Mouse (Mus musculus) heart, postnatal 4 days (tissue): ENCODE measurements around the gene Rab5b. TPM values are rescaled to one million over a fixed set of nuclear protein-coding genes. Genes with fewer than 3 reads are reported as not detected.
"Not testable (repeated sequence)": the region's sequence is repeated elsewhere in the genome, so short reads cannot be mapped to it uniquely, and the experiment has no call there.

ENCODE experiments used
- DNase-seq: peaks from one replicate; pipeline ENCODE4 v3.0.0; 2021
- total RNA-seq, 2 experiments: library from RNA; stranded (reverse); gene quantifications; 2 replicates each; pipeline ENCODE4 v1.2.3; 2021

Gene Rab5b
- total RNA-seq, 2 experiments from 2014 or later = 65.1 to 66.3 TPM

DNA sequence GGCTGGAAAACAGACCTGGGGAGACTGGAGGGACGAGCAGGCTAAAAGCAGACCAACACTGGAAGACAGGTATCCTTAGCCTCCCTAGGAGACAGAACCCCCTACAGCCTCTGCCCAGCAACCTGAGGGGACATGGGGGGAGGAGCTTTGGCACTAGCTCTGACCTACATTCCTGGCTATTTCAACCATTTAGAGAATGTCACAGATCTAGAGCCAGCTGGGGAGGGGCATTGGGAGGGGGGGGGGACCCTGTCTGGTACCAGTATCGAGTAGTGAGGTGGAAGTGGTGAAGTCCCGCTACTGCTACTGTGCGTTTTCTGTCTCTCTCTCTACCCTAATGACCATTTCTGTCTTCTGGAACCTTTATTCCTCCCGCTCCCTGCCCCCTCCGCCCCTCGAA lies 54.2 kb downstream of the Rab5b start:
- no peak for DNase-seq

DNA sequence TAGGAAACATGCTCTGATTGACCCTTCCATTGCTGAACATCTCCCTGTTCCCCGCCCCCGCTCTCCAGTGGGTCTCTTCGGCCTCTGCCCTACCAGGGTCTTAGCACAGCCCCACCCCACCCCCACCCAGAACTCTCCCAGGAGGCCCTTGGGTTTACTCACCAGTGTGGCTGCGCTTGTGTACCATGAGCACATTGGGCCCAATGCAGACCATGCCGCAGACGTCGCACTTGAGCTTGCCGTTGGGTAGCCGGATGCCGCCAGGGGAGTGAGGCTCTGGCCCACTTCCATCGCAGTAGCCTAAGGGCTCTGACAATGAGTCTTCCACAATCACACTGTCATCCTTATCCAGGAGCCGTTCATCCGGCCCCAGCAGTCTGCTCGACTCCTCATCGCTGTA lies 55.2 kb downstream of the Rab5b start:
- DNase-seq = no peak

DNA sequence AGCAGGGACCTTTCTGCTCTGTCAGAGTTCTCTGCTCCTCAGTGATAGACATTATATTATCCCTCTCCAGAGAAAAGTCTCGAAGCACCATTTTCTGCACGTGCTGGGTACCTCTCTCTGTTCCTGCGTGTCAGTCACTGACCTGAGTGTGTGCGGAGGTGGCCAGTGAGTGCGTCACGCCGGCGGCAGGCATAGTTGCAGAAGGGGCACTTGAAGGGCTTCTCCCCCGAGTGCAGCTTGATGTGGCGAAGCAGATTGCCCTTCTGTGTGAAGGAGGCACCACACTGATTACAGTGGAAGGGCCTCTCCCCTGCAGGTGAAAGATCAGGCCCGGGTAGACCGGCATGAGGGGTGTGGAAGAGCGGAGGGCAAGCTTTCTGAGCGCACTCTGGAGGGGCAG lies 56.1 kb downstream of the Rab5b start:
- DNase-seq = no peak

DNA sequence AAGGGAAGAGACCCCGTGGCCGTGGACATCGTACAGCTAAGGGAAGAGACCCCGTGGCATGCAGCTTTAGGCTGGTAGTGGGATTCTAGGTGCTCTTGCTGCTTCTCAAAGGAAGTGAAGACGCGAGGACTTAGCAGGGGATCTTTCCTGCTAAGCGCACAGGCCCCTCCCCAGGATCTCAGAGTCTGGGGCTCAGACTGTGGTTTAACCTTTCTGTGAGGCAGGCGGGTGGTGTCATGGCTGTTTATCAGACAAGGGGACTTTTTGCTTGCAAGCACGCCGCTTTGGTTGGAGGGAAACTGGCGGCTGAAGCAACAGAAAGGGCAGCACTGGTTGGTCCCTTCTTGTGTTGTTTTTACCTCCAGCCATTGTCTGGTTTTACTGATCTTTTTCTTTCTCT lies 59.1 kb downstream of the Rab5b start:
- no peak for DNase-seq

DNA sequence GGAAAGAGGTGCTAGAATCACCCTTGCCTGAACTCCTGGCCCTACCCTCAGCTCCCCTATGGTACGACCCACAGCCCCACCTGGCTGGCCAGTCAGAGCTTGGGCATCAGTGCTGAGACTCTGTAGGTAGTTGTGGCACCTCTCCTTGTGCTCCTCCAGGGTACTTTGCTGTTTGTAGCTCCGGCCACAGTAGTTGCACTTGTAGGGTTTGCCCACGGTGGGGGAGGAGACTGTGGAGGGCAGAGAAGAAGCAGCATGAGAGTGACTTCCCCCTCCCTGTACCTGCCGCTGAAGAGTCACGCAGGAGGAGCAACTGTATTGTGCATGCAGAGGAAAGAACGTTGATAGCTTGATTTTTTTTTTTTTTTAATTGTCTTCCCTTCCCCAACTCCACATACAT lies 59.5 kb downstream of the Rab5b start:
- DNase-seq = no peak

DNA sequence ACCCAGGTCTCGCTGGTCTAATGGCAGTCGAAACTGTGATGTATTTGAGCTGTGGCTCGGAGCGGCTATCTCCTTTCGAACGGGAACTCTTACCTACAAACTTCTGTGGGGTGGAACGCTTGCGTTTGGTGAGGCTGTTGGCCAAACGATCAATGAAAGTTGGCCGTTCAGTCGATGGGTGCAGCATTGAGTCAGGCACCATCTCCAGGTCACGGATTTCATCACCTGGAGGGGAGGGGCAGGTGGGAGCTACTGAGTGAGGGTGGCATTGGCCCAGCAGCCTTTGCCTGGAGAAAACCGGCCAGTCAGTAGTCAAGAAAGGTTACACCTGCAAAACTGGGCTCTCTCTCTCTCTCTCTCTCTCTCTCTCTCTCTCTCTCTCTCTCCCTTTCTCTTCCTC lies 60.4 kb downstream of the Rab5b start:
- no peak for DNase-seq

DNA sequence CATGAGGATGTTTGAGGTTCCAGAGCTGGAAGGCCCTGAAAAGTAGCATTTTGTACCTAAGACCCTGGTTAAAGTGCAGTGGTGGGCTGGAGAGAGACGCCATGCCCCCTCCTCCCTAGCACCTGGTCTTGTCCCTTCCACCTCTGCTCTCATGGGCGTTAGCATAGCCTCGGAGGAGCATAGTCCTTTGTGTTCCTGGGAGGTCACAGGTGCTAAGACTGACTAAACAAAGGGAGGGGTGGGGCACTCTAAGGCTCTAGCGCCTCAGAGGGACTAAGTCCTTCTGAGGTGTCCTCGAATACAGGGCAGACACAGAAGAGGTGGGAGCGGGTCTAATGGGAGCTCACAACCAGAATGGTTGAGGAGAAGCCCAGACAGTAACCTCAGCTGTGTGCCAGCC lies 64.5 kb downstream of the Rab5b start:
- DNase-seq = no peak

DNA sequence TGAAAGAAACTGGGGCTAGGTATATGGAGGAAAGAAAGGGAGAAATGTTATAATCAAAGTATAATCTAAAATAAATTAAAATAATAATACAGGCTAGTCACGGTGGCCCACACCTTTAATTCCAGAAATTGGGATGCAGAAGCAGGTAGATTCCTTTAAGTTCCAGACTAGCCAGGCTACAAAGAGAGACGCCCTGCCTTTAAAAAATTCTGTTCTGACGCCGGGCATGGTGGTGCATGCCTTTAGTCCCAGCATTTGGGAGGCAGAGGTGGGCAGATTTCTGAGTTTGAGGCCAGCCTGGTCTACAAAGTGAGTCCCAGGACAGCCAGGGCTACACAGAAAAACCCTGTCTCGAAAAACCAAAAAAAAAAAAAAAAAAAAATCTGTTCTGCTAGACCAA lies 65.8 kb downstream of the Rab5b start:
- DNase-seq = not testable (repeated sequence)

DNA sequence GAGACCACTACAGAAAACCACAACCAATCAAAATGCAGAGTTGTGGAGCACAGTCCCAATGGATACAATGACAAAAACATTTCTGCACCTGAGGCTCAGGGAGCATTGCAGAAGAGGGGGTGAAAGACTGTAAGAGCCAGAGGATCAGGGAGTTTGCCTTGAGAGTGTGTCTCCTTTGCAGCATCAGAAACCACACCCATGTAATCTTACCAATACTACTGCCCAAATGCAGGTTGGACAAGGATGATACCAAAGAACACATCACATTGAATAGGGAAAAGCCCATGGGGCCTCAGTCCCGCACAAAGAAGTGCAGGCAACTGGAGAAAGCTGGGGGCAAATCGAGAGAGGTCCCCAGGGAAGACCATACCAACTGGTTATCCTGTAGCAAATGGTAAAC lies 66.3 kb downstream of the Rab5b start:
- no peak for DNase-seq

DNA sequence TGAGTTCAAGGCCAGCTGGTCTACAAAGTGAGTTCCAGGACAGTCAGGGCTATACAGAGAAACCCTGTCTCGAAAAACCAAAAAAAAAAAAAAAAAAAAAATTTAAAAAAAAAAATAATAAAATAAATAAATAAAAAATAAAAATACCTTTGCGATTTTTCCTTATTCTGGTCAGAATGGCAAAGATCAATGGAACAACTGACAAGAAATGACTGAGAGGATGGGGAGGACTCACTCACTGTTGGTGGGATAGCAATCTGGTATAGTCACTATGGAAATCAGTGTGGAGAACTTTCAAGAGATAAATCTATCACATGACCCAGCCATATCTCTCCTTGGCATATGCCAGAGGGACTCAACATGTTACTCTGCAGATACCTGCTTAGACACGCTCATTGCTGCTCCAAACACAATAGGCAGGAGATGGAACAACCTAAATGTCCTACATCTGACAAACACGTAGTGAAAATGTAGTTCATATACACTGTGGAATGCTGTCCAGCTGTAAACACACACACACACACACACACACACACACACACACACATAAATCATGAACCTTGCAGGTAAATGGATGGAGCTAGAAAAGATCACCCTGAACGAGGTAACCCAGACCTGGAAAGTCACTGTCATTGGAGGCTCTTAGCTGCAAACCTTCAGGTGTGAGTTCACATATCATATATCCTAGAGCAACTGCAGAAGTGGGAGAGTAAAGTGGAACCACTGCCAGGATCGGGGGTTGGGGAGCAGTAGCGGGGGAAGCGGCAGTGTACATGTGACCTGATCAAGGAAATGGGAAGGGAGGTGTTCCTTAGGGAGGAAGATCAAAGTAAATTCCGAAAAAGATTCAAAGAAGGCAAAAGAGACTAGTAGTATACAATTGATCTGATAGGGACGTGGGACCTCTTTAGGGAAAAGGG lies 68.4 kb downstream of the Rab5b start:
- DNase-seq = no peak

Other genes with a start within 250 kb of the Rab5b start
- gene Smarcc2, start 237.0 kb downstream of the Rab5b start, total RNA-seq = 10 to 100 TPM; 97.0 to 97.3 TPM
- gene Myl6, start 202.1 kb downstream of the Rab5b start, total RNA-seq = 100 to 1,000 TPM; 616 to 628 TPM
- 1 to 10 TPM; 3.7 TPM for gene Myl6b, start 197.6 kb downstream of the Rab5b start, total RNA-seq
- gene Esyt1, start 170.4 kb downstream of the Rab5b start, total RNA-seq = 10 to 100 TPM; 28.4 to 31.3 TPM
- 1 to 10 TPM; 6.9 to 8.3 TPM for gene Zc3h10, start 148.5 kb downstream of the Rab5b start, total RNA-seq
- 1,000 to 10,000 TPM; 2,410 to 2,531 TPM for gene Rpl41, start 147.0 kb downstream of the Rab5b start, total RNA-seq
- 10 to 100 TPM; 81.9 to 82.5 TPM for gene Pa2g4, start 130.3 kb downstream of the Rab5b start, total RNA-seq
- 1 to 10 TPM; 7.1 to 8.2 TPM for gene Erbb3, start 106.6 kb downstream of the Rab5b start, total RNA-seq
- gene Rps26, start 69.5 kb downstream of the Rab5b start, total RNA-seq = 100 to 1,000 TPM; 505 to 516 TPM
- gene Ikzf4, start 50.3 kb downstream of the Rab5b start, total RNA-seq = 1 to 10 TPM; 1.7 to 2.4 TPM
- 10 to 100 TPM; 11.6 to 12.1 TPM for gene Suox, start 22.2 kb downstream of the Rab5b start, total RNA-seq
- 1 to 10 TPM; 1.3 to 1.8 TPM for gene Pmel, start 7.9 kb upstream of the Rab5b start, total RNA-seq
- gene Cdk2, start 8.8 kb upstream of the Rab5b start, total RNA-seq = 10 to 100 TPM; 59.2 to 63.1 TPM
- 1 to 10 TPM; 5.3 to 6.5 TPM for gene Dgka, start 48.6 kb upstream of the Rab5b start, total RNA-seq
- 10 to 100 TPM; 20.3 to 21.9 TPM for gene Pym1, start 51.6 kb upstream of the Rab5b start, total RNA-seq
- gene Mmp19, start 94.6 kb upstream of the Rab5b start, total RNA-seq = 1 to 10 TPM; 2.3 to 2.9 TPM
- gene Dnajc14, start 107.8 kb upstream of the Rab5b start, total RNA-seq = 10 to 100 TPM; 45.0 to 48.0 TPM
- gene Tmem198b, start 108.1 kb upstream of the Rab5b start, total RNA-seq = 10 to 100 TPM; 12.8 to 15.4 TPM
- 10 to 100 TPM; 56.1 to 57.3 TPM for gene Sarnp, start 121.1 kb upstream of the Rab5b start, total RNA-seq
- 10 to 100 TPM in 1 of 2 experiments, 1 to 10 TPM in 1; 9.5 to 10.1 TPM for gene Ormdl2, start 125.4 kb upstream of the Rab5b start, total RNA-seq
- gene Gdf11, start 195.5 kb upstream of the Rab5b start, total RNA-seq = 1 to 10 TPM; 3.8 to 4.1 TPM
- gene Cd63, start 204.7 kb upstream of the Rab5b start, total RNA-seq = 100 to 1,000 TPM; 216 to 226 TPM
- 1 to 10 TPM; 5.3 to 5.6 TPM for gene Rdh5, start 226.6 kb upstream of the Rab5b start, total RNA-seq
- gene Bloc1s1, start 227.8 kb upstream of the Rab5b start, total RNA-seq = 100 to 1,000 TPM; 152 to 180 TPM
- 10 to 100 TPM; 69.6 to 78.5 TPM for gene Itga7, start 237.6 kb upstream of the Rab5b start, total RNA-seq